Mouse (Mus musculus): ENCODE measurements at regions not wholly inside any gene's neighbourhood (a gene's known extent, or its start where the extent isn't known, plus 50 kb on each side); places are given as distances from the start of the nearest gene placed in this dataset.

- TF ChIP-seq GATA1 (IDR thresholded peaks at IDR 0.05; ENCODE audit: borderline replicate concordance, low read length) (no peak), FLI1 (IDR thresholded peaks at IDR 0.05; ENCODE audit: low read length) (no peak)
Observed at GRCm38 (mm10) chr15:97464737-97465136, 217.7 kb upstream of the Amigo2 start.

Data from megakaryocyte, embryonic 14.5 days (primary cell).